Mouse (Mus musculus) megakaryocyte progenitor cell, adult 5-6 weeks (primary cell): ENCODE results near the gene Taco1. TPM values are rescaled to one million over a fixed set of nuclear protein-coding genes. Genes with fewer than 3 reads are reported as not detected.
"Not testable (repeated sequence)": the region's sequence is repeated elsewhere in the genome, so short reads cannot be mapped to it uniquely, and the experiment has no call there.

ENCODE experiments used
- ATAC-seq: replicated peaks from 2 replicates; pipeline ENCODE4 v1.8.0; 2016; ENCODE audit warnings: mild to moderate bottlenecking, moderate TSS enrichment, inconsistent platforms; ENCODE audit not compliant: poor library complexity
- total RNA-seq, 2 experiments: library from RNA; stranded (forward) in 1 of 2; stranded (reverse) in 1 of 2; fragments of 157-497, 149-512 nt in 1 of 2; fragments of 200-1000 nt in 1 of 2; gene quantifications; 2 replicates each; pipeline versions ENCODE4 v1.2.3 to v1.2.4; 2015 to 2017

Taco1 gene
- total RNA-seq (2015) (5.6 and 6.3 TPM in 2 replicates), total RNA-seq (2017) (11.0 and 17.9 TPM in 2 replicates)

- ATAC-seq, result peak; percentile 95
Measured at GRCm38 (mm10) chr11:106065923-106066571, at the start of gene Taco1. Gene Taco1, plus strand, starts transcription at chr11:106066061.

- ATAC-seq, result no peak
Measured at GRCm38 (mm10) chr11:106016440-106016839, 49.4 kb upstream of the Taco1 start.

DNA sequence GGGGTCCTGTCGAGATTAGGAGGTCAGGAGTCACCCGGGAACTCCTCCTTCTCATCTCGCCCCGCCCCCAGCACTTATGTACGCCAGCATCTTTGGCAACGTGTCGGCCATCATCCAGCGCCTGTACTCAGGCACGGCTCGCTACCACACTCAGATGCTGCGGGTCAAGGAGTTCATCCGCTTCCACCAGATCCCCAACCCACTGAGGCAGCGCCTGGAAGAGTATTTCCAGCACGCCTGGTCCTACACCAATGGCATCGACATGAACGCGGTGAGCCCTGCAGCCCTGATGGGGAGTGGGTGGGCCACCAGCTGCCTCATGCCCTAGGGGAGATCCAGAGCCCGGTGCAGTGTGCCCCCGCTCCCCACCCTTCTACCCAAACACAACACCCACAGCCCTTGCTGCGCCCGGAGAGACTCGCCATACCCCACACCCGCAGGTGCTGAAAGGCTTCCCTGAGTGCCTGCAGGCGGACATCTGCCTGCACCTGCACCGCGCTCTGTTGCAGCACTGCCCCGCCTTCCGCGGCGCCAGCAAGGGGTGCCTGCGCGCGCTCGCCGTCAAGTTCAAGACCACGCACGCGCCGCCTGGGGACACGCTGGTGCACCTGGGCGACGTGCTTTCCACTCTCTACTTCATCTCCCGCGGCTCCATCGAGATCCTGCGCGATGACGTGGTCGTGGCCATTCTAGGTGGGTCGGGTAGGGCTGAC, 45.7 kb upstream of the Taco1 start:
- ATAC-seq, result peak; percentile 40

GRCm38 (mm10) chr11:106025774-106026173, 40.1 kb upstream of the Taco1 start:
- 0 out of 2 replicates have a peak, but pooled peaks have one; percentile 32 for ATAC-seq

DNA sequence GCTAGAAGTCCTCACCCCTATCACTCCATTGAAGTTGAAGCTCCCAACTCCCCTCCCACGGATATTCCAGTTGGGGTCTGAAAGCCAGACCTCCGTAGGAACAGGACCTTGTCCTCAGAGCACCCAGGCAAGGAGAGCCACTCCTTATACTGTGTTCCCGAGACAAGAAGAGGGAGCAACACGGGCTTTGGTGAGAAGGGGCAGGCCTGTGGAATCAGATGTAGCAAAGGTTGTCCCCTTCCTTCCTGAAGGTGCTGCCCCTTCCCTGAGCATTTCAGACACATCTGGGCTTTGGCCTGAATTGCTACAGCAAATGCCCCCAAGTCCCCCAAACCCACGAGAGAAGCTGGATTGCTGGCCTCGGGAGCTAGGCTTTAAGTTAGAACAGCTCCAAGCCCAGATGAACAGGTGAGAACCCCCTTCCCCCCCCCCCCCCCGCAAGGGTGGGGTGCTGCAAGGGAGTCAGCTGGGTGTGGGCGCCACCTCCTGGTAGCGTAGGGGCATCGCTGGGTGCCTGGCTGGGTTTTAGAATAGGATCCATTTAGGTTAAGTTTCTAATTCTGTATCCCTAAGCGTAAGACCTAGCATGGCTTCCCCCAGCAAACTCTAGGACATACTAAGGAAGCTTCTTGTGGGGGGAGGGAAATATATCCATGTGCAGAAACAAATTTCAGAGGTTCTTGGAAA, 39.3 kb upstream of the Taco1 start:
- peak; percentile 96 for ATAC-seq

- ATAC-seq, result no peak
Measured at GRCm38 (mm10) chr11:106027607-106028006, 38.3 kb upstream of the Taco1 start.

DNA sequence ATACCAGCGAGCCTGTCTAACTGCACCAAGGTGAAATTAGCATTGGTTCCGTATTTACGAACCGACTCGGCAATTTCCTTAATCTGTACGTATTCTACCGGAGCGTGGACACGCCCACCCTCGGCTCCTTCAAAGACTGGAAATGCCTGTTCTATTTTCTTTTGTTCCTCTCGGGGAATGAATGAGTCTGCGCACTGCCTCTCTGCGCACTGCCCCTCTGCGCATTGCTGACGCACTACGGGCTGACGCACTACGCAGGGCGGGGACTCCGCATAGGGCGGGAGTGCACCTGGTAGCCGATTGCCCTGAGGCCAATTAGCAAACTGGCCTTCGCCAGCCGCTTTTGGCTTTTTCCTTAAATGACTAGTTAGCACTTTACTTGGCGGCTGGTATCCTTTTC, 33.8 kb upstream of the Taco1 start:
- ATAC-seq, result not testable (repeated sequence)

- peak; percentile 36 for ATAC-seq
Measured at GRCm38 (mm10) chr11:106033491-106033919, 32.4 kb upstream of the Taco1 start.

DNA sequence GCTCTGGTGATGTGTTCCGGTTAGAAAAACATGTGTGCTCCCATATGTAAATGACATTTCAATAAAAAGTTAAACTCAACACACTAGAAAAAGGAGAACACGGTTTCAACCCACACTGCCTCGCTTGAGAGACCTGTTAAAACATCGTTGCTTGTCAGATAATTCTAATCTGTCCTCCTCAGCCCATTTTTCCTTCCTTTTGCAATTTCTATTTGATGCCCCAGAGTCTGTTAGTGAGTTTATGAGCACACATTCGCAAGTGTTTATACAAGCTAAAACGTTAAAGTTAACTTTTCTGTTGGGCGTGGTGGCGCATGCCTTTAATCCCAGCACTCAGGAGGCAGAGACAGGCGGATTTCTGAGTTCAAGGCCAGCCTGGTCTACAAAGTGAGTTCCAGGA, 30.9 kb upstream of the Taco1 start:
- no peak for ATAC-seq

GRCm38 (mm10) chr11:106036548-106037417, 29.1 kb upstream of the Taco1 start, which contains the start of gene Dcaf7:
Gene Dcaf7, plus strand, starts transcription at chr11:106036872.
- ATAC-seq, result peak; percentile 91

DNA sequence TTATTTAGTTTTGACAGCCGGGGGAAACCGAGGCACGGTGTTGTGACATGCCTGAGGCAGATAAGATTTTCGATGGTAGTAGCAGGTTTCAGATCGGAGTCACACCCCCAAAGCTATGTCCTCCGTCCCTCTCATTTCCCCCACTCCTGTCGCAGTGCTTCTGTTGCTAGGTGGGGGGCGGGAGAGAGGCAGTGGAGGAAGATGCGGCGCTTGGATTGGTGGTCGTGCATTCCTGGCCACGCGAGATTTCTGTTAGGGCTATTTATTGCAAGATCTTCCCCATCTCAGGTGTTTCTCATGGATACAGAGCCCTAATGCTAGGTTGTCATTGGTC, 28.5 kb upstream of the Taco1 start:
- ATAC-seq, result peak; percentile 45

GRCm38 (mm10) chr11:106044349-106044748, 21.5 kb upstream of the Taco1 start:
- ATAC-seq, result no peak

GRCm38 (mm10) chr11:106045256-106045655, 20.6 kb upstream of the Taco1 start:
- no peak for ATAC-seq

DNA sequence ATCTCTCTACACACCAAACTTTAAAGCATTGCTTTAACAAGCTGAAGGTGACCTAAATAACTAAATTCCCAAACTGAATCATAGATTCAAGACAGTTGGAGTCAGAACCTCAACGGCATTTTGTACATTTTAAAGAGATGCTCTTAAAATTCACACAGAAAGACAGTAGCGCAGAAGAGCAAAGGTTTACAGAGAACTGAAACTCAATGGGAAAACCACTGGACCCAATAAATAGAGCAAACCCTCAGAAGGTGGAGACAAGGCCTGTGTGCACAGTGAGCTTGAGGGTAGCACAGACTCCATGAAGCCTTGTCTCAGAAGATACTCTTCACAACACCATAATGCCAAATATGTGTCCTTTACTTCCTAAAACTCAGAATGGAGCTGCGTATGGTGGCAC, 20.1 kb upstream of the Taco1 start:
- no peak for ATAC-seq

- ATAC-seq, result no peak
Measured at GRCm38 (mm10) chr11:106046584-106046983, 19.3 kb upstream of the Taco1 start.

- no peak for ATAC-seq
Measured at GRCm38 (mm10) chr11:106053921-106054320, 11.9 kb upstream of the Taco1 start.

DNA sequence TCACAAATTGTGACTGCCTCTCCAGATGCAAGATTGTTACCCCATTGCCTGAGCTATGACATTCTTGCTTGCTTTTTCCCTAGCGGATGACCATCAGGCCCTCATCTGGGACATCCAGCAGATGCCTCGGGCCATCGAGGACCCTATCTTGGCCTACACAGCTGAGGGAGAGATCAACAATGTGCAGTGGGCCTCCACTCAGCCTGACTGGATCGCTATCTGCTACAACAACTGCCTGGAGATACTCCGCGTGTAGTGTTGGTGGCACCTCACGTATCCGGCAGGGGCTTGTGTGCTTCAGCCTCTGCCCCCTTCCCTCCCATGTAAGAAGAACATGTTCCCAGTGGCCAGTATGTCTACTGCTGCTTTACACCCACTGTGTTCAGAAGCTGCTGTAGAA, 11.3 kb upstream of the Taco1 start:
- no peak for ATAC-seq

DNA sequence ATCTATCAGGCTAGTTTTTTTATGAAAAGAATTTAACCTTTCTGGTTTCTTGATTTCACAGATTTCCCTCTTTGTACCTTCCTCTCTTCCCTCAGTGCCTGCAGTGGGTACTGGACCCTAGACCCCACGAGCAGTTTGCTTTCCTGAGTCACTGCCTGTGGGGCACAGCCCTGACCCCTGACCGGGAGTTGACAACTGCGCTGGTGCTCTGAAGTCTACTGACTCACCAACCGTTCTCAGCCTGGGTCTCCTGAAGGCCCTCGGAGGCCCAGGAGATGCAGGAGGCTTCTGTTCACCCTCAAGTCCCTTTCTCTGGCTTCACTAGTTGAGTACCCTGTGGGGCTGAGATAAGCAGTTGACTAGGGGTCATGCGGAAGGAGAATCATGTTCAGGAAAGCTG, 10.5 kb upstream of the Taco1 start:
- no peak for ATAC-seq

GRCm38 (mm10) chr11:106056819-106057491, 8.9 kb upstream of the Taco1 start:
- peak; percentile 94 for ATAC-seq

GRCm38 (mm10) chr11:106058020-106058419, 7.8 kb upstream of the Taco1 start:
- no peak for ATAC-seq
